Mouse (Mus musculus) thymus, adult 18-20 months (tissue): ENCODE measurements around the gene Ncam1.

Experiments
- DNase-seq, 2 experiments: peaks; one replicate each; pipeline ENCODE4 v3.0.0; 2022; ENCODE audit warnings: mixed read lengths in 2 of 2

The Ncam1 gene

GRCm38 (mm10) chr9:49672646-49673199, 126.0 kb downstream of the Ncam1 start:
- no peak for DNase-seq

GRCm38 (mm10) chr9:49667066-49667465, 131.7 kb downstream of the Ncam1 start:
- no peak for DNase-seq

GRCm38 (mm10) chr9:49665361-49665760, 133.4 kb downstream of the Ncam1 start:
- DNase-seq, result no peak

- no peak for DNase-seq
These were observed 134.8 kb downstream of the Ncam1 start for GRCm38 (mm10) chr9:49663927-49664320.

GRCm38 (mm10) chr9:49662958-49663926, 135.5 kb downstream of the Ncam1 start:
- DNase-seq, result no peak

GRCm38 (mm10) chr9:49661480-49661879, 137.2 kb downstream of the Ncam1 start:
- DNase-seq, result no peak

GRCm38 (mm10) chr9:49658381-49658856, 140.3 kb downstream of the Ncam1 start:
- DNase-seq, result no peak

GRCm38 (mm10) chr9:49654470-49654869, 144.3 kb downstream of the Ncam1 start:
- no peak for DNase-seq

- no peak for DNase-seq
These were observed 145.1 kb downstream of the Ncam1 start for GRCm38 (mm10) chr9:49653478-49654245.

GRCm38 (mm10) chr9:49644296-49644695, 154.4 kb downstream of the Ncam1 start:
- DNase-seq, result no peak

- DNase-seq, result no peak
These were observed 158.0 kb downstream of the Ncam1 start for GRCm38 (mm10) chr9:49640764-49641163.

GRCm38 (mm10) chr9:49640142-49640541, 158.6 kb downstream of the Ncam1 start:
- DNase-seq, result no peak

- no peak for DNase-seq
These were observed 160.8 kb downstream of the Ncam1 start for GRCm38 (mm10) chr9:49637955-49638354.

GRCm38 (mm10) chr9:49635668-49636326, 162.9 kb downstream of the Ncam1 start:
- DNase-seq, result no peak

GRCm38 (mm10) chr9:49632591-49632990, 166.1 kb downstream of the Ncam1 start:
- no peak for DNase-seq

GRCm38 (mm10) chr9:49630336-49630735, 168.4 kb downstream of the Ncam1 start:
- no peak for DNase-seq

- DNase-seq, result no peak
These were observed 173.8 kb downstream of the Ncam1 start for GRCm38 (mm10) chr9:49624910-49625309.

GRCm38 (mm10) chr9:49623934-49624505, 174.7 kb downstream of the Ncam1 start:
- no peak for DNase-seq

GRCm38 (mm10) chr9:49622928-49623676, 175.6 kb downstream of the Ncam1 start:
- no peak for DNase-seq

GRCm38 (mm10) chr9:49621691-49622090, 177.0 kb downstream of the Ncam1 start:
- no peak for DNase-seq

- DNase-seq, result no peak
These were observed 179.9 kb downstream of the Ncam1 start for GRCm38 (mm10) chr9:49618699-49619392.
